Mouse (Mus musculus): ENCODE data around the gene Wdfy4.

Wdfy4 gene

DNA sequence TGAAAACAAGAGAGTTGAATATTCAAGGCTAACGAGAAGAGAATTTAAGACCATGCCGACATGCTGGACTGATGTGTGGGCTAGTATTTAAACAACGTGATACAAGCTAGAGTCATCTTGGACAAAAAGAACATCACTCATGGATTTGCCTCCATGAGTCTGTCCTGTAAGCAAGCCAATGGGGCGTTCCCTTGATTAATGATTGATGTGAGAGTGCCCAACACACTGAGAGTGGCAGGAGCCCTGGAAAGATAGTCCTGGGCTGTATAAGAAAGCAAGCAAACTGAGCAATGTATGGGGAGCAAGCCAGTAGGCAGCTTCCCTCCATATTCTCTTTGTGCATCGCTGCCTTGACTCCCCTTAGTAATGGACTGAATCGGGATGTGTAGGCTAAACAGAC is 106.7 kb downstream of the Wdfy4 start:
- DNase-seq (ENCODE audit: low spot score), result no peak

- no peak for DNase-seq (ENCODE audit: low spot score)
Observed at GRCm38 (mm10) chr14:33078110-33078509, 107.2 kb downstream of the Wdfy4 start.

DNA sequence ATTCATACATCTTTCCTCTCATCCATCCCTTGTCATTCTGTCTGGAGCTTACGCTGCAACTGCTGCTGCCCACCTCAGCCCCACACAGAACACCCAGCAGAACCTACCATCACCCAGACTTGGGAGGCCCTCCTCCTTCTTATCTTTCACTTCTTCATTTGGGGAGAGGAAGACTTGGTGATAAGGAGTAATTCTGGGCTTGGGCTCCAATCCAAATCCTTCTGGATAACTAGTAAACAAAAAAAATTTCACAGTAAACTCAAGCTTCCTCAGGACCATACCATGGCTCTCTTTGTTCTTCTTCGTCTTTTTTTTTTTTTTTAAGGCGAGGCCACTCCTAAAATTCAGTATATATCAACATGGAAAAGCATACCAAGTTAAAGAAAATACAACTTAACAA is 112.0 kb downstream of the Wdfy4 start:
- no peak for DNase-seq (ENCODE audit: low spot score)

DNA sequence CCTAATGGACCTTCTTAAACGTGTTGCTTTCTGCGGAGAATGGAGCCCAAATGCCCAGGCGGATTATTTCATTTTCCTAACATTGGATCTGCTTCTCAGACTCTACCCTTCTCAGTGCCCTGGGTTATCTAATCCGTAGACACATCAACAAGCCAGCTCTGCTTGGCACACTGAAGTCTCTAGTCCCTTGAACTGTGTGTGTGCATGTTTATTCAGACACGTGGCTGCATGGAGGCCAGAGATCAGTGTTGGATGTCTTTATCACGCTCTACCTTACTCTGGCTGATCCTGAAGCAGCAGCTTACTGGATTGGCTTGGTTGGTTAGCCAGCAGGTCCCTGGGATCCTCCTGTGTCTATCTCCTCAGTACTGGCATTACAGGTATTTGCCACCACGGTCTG is 113.0 kb downstream of the Wdfy4 start:
- no peak for DNase-seq (ENCODE audit: low spot score)

GRCm38 (mm10) chr14:33067676-33068075 is 117.6 kb downstream of the Wdfy4 start:
- no peak for DNase-seq (ENCODE audit: low spot score)

GRCm38 (mm10) chr14:33062996-33063395 is 122.3 kb downstream of the Wdfy4 start:
- DNase-seq (ENCODE audit: low spot score), result no peak

DNA sequence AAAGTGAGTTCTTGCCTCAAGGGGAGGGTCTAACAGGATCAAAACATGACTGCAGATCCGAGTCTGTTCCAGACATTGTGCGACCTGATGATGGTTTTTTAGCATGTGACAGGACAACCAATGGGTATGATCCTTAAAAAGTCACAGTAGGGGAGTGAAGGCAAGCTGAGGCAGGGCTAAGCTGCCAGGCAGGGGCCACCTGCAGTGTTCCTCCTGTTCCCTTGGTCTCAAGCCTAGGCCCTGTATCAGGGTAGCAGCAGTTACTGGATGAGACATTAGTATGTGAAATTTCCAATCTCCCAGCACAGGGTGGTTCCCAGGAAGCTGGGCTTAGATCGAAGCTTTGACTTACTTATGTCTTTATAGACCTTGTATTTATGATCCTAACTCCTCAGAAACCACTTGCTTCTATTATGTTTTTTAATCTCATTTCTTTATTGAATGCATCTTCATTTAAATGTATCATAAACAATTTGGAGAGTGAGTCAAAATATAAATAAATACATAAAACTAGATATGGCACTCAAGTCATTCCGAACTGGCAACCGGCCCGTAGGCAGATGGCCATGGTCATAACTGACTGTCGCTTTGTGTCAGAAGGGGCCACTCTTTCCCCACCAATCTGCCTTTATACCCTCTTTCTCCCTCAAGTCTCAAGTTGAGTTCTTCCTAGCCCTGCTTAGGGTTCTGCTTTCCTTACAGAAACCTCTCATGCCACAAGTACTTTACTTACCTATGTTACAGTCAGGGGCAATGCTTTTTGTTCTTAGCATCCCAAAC is 126.2 kb downstream of the Wdfy4 start:
- no peak for DNase-seq (ENCODE audit: low spot score)

GRCm38 (mm10) chr14:33053441-33053840 is 131.9 kb downstream of the Wdfy4 start:
- no peak for DNase-seq (ENCODE audit: low spot score)

- no peak for DNase-seq (ENCODE audit: low spot score)
Observed at GRCm38 (mm10) chr14:33045217-33045616, 140.1 kb downstream of the Wdfy4 start.

GRCm38 (mm10) chr14:33036811-33037210 is 148.5 kb downstream of the Wdfy4 start:
- no peak for DNase-seq (ENCODE audit: low spot score)

DNA sequence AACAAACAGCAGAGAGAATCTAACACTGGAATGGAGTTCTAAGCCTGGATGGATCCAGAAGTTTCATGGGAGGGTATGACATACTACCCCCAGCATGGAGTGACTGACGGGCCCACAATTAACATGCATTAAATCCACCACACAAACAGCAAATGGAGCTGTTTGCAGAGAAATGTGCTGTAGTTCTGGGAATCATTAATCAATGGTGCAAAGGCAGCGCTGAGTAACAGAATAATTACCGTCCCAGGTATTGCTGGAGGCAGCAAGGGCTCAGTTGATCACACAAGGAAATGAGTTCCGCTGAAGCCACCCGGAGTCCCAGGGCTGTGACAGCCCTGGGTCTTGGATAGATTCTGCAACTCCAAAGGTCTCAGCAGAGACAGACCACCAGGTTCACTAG is 149.9 kb downstream of the Wdfy4 start:
- DNase-seq (ENCODE audit: low spot score), result no peak

DNA sequence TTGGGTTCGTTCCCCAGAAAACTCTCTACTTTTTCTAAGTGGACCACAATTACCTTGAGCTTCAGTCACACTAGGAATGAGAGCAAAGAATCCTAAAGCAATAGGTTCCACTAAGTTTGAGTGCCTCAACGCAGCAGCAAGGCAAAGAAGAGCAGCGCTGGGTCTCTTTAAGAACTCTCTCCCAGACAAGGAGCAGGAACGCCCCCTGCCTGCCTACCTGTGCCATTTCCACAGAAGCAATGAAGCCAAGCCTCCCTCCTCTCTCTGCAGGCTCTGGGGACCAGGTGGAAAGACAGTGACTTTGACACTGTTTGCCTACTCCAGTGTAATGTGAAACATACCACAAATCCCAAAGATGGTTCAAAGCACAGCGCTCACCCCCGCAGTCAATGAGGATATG is 151.9 kb downstream of the Wdfy4 start:
- no peak for DNase-seq (ENCODE audit: low spot score)

- no peak for DNase-seq (ENCODE audit: low spot score)
Observed at GRCm38 (mm10) chr14:33030849-33031248, 154.5 kb downstream of the Wdfy4 start.

GRCm38 (mm10) chr14:33019606-33020005 is 165.7 kb downstream of the Wdfy4 start:
- no peak for DNase-seq (ENCODE audit: low spot score)

- DNase-seq (ENCODE audit: low spot score), result no peak
Observed at GRCm38 (mm10) chr14:33019050-33019449, 166.3 kb downstream of the Wdfy4 start.

DNA sequence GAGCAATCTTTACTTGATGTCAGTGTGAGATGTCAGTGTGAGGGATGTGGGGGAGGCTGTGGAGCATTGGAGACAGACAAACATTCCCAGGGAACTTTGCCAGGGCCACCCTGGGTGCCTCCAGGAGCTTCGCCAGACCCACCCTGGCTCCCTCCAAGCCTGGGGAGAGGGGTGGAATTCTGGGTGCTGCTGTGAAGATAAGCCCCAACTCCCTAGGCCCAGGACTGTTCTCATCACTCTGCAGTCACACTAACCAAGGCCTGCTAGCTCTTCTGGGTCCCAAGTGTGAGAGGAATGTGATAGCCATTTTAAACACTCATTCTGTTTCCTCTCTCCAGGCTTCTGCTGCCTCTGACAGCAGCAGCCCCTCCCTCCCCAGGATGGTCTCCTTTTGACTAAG is 177.7 kb downstream of the Wdfy4 start:
- DNase-seq (ENCODE audit: low spot score), result no peak

DNA sequence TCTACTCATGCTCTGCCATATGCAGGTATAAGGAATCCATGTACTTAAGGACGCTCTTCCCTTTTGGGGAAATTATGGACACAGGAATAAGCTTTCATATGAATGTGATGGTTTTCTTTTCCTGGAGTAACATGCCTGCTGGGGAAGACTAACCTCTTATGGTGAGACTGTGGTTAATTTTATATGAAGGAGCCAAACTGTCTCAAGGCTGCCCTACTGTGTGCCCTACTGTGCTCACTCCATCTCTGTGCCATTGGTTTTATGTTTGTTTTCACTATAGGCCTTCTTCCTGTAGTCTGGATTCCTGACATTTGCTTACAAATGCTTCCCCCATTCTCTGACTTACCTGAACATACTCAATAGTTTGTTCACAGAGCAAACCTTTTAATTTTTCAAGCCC is 180.2 kb downstream of the Wdfy4 start:
- DNase-seq (ENCODE audit: low spot score), result no peak

GRCm38 (mm10) chr14:33000112-33000979 is 185.0 kb downstream of the Wdfy4 start:
- DNase-seq (ENCODE audit: low spot score), result no peak

GRCm38 (mm10) chr14:32999511-32999910 is 185.8 kb downstream of the Wdfy4 start:
- no peak for DNase-seq (ENCODE audit: low spot score)

DNA sequence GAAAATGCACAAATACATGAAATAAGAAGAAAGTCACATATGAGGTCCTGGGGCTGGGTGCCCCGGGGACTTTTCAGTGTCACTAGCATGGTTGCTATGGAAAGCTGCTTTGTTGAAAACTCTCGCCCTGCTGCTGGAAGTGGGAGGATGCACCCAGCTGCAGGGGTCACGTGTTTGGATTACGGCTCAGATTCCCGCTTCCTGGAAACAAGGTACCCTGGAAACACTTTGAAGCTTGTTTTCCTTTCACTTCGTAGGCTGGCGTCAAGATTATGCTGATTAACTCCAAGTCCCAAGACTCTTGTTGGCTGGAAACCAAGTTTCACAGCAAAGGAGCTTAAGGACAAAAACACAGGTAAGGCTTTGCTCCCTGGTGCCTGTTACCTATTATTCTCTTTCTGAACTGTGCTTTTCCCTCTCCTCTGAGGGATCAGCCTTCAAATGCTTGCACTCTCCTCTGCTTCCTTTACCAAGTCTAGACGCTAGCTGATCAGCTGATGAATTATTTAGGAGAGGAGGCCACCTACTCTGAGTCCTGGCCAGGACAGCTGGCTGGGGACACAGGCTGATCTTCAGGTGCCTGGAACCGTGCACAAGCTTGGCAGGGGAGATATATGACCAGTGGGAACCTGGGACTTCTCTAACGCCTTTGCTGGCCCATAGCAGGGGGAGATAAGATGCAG is 190.2 kb downstream of the Wdfy4 start:
- DNase-seq (ENCODE audit: low spot score), result no peak

- DNase-seq (ENCODE audit: low spot score), result no peak
Observed at GRCm38 (mm10) chr14:32991082-32991481, 194.2 kb downstream of the Wdfy4 start, which contains the start of gene Lrrc18. TSS of gene Lrrc18 (plus strand) at chr14:32991382.

DNA sequence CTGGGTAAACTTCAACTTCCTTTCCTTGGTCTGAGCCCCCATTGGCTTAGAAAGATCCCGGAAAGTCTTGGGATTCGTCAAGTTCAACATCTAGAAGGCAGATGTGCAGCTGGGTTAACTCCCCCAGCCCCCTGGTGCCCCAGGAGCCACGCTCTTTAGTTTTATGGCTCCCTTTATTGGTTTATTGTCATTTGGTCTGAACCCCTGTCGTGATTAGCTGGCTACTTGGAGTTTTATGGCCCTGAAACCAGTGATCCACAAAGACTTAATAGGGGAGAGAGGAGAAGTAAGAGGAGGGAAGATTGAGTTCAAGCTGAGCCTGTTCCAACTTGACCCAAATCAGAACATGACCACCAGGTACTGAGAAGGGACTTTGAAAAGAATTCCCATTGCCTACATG is 198.6 kb downstream of the Wdfy4 start:
- no peak for DNase-seq (ENCODE audit: low spot score)
